Mouse (Mus musculus) kidney, postnatal 14 days (tissue): ENCODE data around the gene Trir.

ENCODE experiments used
- DNase-seq: peaks from one replicate; pipeline ENCODE4 v3.0.0; 2022; ENCODE audit warnings: mixed read lengths

The Trir gene

GRCm38 (mm10) chr8:84995680-84996079 is 30.9 kb upstream of the Trir start:
- DNase-seq, result no peak

- no peak for DNase-seq
These were observed 29.6 kb upstream of the Trir start for GRCm38 (mm10) chr8:84996978-84997377.

- DNase-seq, result peak; percentile 89
These were observed 28.9 kb upstream of the Trir start for GRCm38 (mm10) chr8:84997649-84998295.

GRCm38 (mm10) chr8:85007686-85008085 is 18.9 kb upstream of the Trir start:
- DNase-seq, result no peak

- DNase-seq, result no peak
These were observed 15.4 kb upstream of the Trir start for GRCm38 (mm10) chr8:85011242-85011641.

GRCm38 (mm10) chr8:85013230-85013840 is 13.3 kb upstream of the Trir start:
- DNase-seq, result peak; percentile 80

GRCm38 (mm10) chr8:85014431-85014830 is 12.2 kb upstream of the Trir start, which contains the start of gene Best2:
Best2 (minus strand) TSS chr8:85014531.
- DNase-seq, result no peak

GRCm38 (mm10) chr8:85016724-85017123 is 9.9 kb upstream of the Trir start:
- no peak for DNase-seq

- DNase-seq, result no peak
These were observed 9.4 kb upstream of the Trir start for GRCm38 (mm10) chr8:85017209-85017608.

- no peak for DNase-seq
These were observed 5.0 kb upstream of the Trir start for GRCm38 (mm10) chr8:85021514-85022055.

- DNase-seq, result no peak
These were observed 2.8 kb upstream of the Trir start for GRCm38 (mm10) chr8:85023846-85024245.

- DNase-seq, result peak; percentile 90
These were observed 1.3 kb upstream of the Trir start, which contains the start of gene Asna1 for GRCm38 (mm10) chr8:85025098-85025932. Asna1 (minus strand) TSS chr8:85025281.

- DNase-seq, result no peak
These were observed 863 bp downstream of the Trir start for GRCm38 (mm10) chr8:85027516-85027855.

GRCm38 (mm10) chr8:85027922-85028321 is 1.3 kb downstream of the Trir start:
- no peak for DNase-seq

- DNase-seq, result no peak
These were observed 2.6 kb downstream of the Trir start for GRCm38 (mm10) chr8:85029271-85029670.

- peak; percentile 50 for DNase-seq
These were observed 6.1 kb downstream of the Trir start for GRCm38 (mm10) chr8:85032622-85033311.

GRCm38 (mm10) chr8:85033867-85034266 is 7.2 kb downstream of the Trir start:
- peak; percentile 34 for DNase-seq

GRCm38 (mm10) chr8:85034764-85035163 is 8.1 kb downstream of the Trir start:
- peak; percentile 88 for DNase-seq

- no peak for DNase-seq
These were observed 8.6 kb downstream of the Trir start for GRCm38 (mm10) chr8:85035165-85035727.

GRCm38 (mm10) chr8:85035728-85036310 is 9.2 kb downstream of the Trir start:
- peak; percentile 45 for DNase-seq

- DNase-seq, result no peak
These were observed 9.7 kb downstream of the Trir start for GRCm38 (mm10) chr8:85036381-85036717.

GRCm38 (mm10) chr8:85036718-85037365 is 10.2 kb downstream of the Trir start, which contains the start of gene Tnpo2:
Tnpo2 (plus strand) TSS chr8:85036915.
- peak; percentile 96 for DNase-seq
